In the genomic region with DNA sequence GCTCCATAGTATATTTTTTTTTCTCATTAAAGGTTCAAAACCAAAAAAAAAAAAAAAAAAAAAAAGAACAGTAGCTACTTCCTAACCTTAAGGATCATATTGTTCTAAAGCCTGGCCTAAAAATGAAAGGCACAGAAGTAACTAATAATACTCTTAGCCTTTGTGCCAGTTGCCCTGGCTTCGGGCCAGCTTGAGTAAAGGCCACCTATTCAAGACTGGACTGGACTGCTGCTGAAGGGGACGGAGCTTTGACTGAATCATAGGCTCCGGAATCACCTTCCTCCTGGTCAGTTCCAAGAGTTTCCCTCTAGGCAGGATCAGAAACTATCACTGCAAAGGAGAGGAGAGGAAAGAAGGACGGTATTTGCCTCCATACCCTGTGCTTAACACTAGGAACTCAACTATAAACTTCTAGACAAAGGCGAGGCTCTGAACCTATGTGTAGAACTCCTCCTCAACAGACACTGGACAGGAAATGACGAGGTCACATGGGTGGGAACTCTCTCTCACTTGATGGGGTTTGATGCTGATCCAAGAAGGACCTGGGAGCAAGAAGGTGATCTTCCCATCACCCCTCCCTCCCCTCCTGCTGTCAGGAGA, we compare ENCODE assay signal across 15 mouse cellular contexts. TPM values are rescaled to one million over a fixed set of nuclear protein-coding genes. Genes with fewer than 3 reads are reported as not detected.
A peak's percentile ranks its signal among the peaks of the same experiment; 100 is the strongest.
DNase-seq lines count a peak whose midpoint lies in the region; ATAC-seq and TF ChIP-seq lines count a peak whose summit lies in the region.
"Had no signal": no experiment of that assay in that cellular context is flagged by ENCODE, and none has a peak within 500 bp of the region (broad histone marks: within the 10 kb centered on the region; RNA-seq: fewer than 3 reads in every experiment).

No protein-coding gene starts in this region.

- WGBS in hindbrain, embryonic 13.5 days = 77% methylated on average over 6 of the region's 6 CpGs

- H3K36me3 ChIP-seq in hindbrain, embryonic 13.5 days = no peaks in the 10 kb centered on the region
- H3K36me3 ChIP-seq: embryonic facial prominence, embryonic 13.5 days; liver, embryonic 12.5 days had no signal

- H3K4me3 ChIP-seq in gastrocnemius, adult 2 months = peak overlapping the region; percentile 28; the same call in 1 of the 2 replicates
- no peak overlapping the region for H3K4me3 ChIP-seq in hindbrain, embryonic 13.5 days
- H3K4me3 ChIP-seq: embryonic facial prominence, embryonic 13.5 days; liver, embryonic 12.5 days; megakaryocyte, embryonic 14.5 days had no signal

- no peaks in the 10 kb centered on the region for H3K27me3 ChIP-seq in hindbrain, embryonic 13.5 days
- H3K27me3 ChIP-seq: embryonic facial prominence, embryonic 13.5 days had no signal

- no peak for TF ChIP-seq CTCF in gastrocnemius, adult 2 months (IDR thresholded peaks at IDR 0.05)

- no peak for ATAC-seq in hindbrain, embryonic 13.5 days (ENCODE audit: low FRiP score)
- no peak for ATAC-seq in cerebellum, adult (ENCODE audit: insufficient number of reproducible peaks, low FRiP score, low TSS enrichment)
- ATAC-seq: liver, embryonic 12.5 days had no signal

- H3K9ac ChIP-seq in hindbrain, embryonic 13.5 days = no peak overlapping the region
- H3K9ac ChIP-seq: embryonic facial prominence, embryonic 13.5 days; liver, embryonic 12.5 days had no signal

- peak; percentile 66 for DNase-seq in gastrocnemius, adult 2 months
- no peak for DNase-seq in gastrocnemius, postnatal 25 days
- DNase-seq in urinary bladder, postnatal 25 days (ENCODE audit: low spot score) = peak; percentile 31
- no peak for DNase-seq in urinary bladder, adult 2 months (ENCODE audit: low spot score)
- DNase-seq in heart, postnatal 10 days = peak; percentile 77
- no peak for DNase-seq in thymus, postnatal 25 days
- DNase-seq: cerebellum, adult 11-12 months had no signal

- H3K27ac ChIP-seq in gastrocnemius, adult 2 months = peak overlapping the region; percentile 76
- no peak overlapping the region for H3K27ac ChIP-seq in hindbrain, embryonic 13.5 days
- H3K27ac ChIP-seq: embryonic facial prominence, embryonic 13.5 days; liver, embryonic 12.5 days had no signal

- H3K9me3 ChIP-seq in hindbrain, embryonic 13.5 days = no peaks in the 10 kb centered on the region
- H3K9me3 ChIP-seq: embryonic facial prominence, embryonic 13.5 days; liver, embryonic 12.5 days had no signal

- intact Hi-C loops in gastrocnemius, adult 2 months (cut with DNase I) = no loop called here
- intact Hi-C loops in heart, postnatal 10 days (cut with DNase I) = no loop called here

- H3K4me2 ChIP-seq in hindbrain, embryonic 13.5 days = no peak overlapping the region
- H3K4me2 ChIP-seq: embryonic facial prominence, embryonic 13.5 days; liver, embryonic 12.5 days had no signal

- peaks cover 4% of the 10 kb centered on the region; the same call in 1 of the 2 replicates for H3K4me1 ChIP-seq in hindbrain, embryonic 13.5 days (replicated peaks)
- H3K4me1 ChIP-seq: embryonic facial prominence, embryonic 13.5 days; liver, embryonic 12.5 days had no signal

RNA-seq across cellular contexts. Expression of gene Rbp7, which starts 3.2 kb away (rescaled TPM):
- 10 to 100 TPM in 1 of 2 experiments, 1 to 10 TPM in 1; 7.9 to 21.0 TPM for total RNA-seq in gastrocnemius, adult 2 months (2021)
- total RNA-seq in gastrocnemius, postnatal 25 days (2021) = 10 to 100 TPM; 17.5 to 23.0 TPM
- 1.5 and 1.9 TPM in 2 replicates for polyA plus RNA-seq in urinary bladder, adult 2 months (2012; rRNA removed)
- 10 to 100 TPM; 35.2 to 76.0 TPM for total RNA-seq in heart, postnatal 10 days (2021)
- polyA plus RNA-seq in hindbrain, embryonic 13.5 days (2015; fragmentation: Nextera tagmentation; extraction: Ambion mirVana) = not detected in 2 replicates
- total RNA-seq: layer of hippocampus, postnatal 10 days; neutrophil, adult 5-6 weeks had no signal
- polyA plus RNA-seq: embryonic facial prominence, embryonic 13.5 days; hindbrain, embryonic 11.5 days; liver, embryonic 12.5 days had no signal

RNA-seq across cellular contexts. Expression of gene Tmem274, which starts 19.2 kb away (rescaled TPM):
- not detected for total RNA-seq in gastrocnemius, adult 2 months (2021)
- total RNA-seq in gastrocnemius, postnatal 25 days (2021) = not detected
- not detected in 2 replicates for polyA plus RNA-seq in urinary bladder, adult 2 months (2012; rRNA removed)
- not detected for total RNA-seq in heart, postnatal 10 days (2021)
- 0.69 TPM in 1 of 2 replicates, not detected in the other for polyA plus RNA-seq in hindbrain, embryonic 13.5 days (2015; fragmentation: Nextera tagmentation; extraction: Ambion mirVana)
- total RNA-seq: layer of hippocampus, postnatal 10 days; neutrophil, adult 5-6 weeks had no signal
- polyA plus RNA-seq: hindbrain, embryonic 11.5 days had no signal

RNA-seq across cellular contexts. Expression of gene Nmnat1, which starts 27.1 kb away (rescaled TPM):
- 10 to 100 TPM; 30.0 to 32.7 TPM for total RNA-seq in gastrocnemius, adult 2 months (2021)
- total RNA-seq in gastrocnemius, postnatal 25 days (2021) = 10 to 100 TPM; 22.8 to 23.4 TPM
- polyA plus RNA-seq in urinary bladder, adult 2 months (2012; rRNA removed) = 11.6 and 11.8 TPM in 2 replicates
- total RNA-seq in heart, postnatal 10 days (2021) = 10 to 100 TPM; 20.0 to 20.5 TPM
- polyA plus RNA-seq in hindbrain, embryonic 13.5 days (2015; fragmentation: Nextera tagmentation; extraction: Ambion mirVana) = 9.2 and 10.3 TPM in 2 replicates

RNA-seq across cellular contexts. Expression of gene Lzic, which starts 27.1 kb away (rescaled TPM):
- 10 to 100 TPM; 13.1 to 16.1 TPM for total RNA-seq in gastrocnemius, adult 2 months (2021)
- 10 to 100 TPM; 12.5 to 13.0 TPM for total RNA-seq in gastrocnemius, postnatal 25 days (2021)
- 16.8 and 19.0 TPM in 2 replicates for polyA plus RNA-seq in urinary bladder, adult 2 months (2012; rRNA removed)
- 10 to 100 TPM; 54.9 to 59.9 TPM for total RNA-seq in heart, postnatal 10 days (2021)
- polyA plus RNA-seq in hindbrain, embryonic 13.5 days (2015; fragmentation: Nextera tagmentation; extraction: Ambion mirVana) = 42.4 and 45.1 TPM in 2 replicates

RNA-seq across cellular contexts. Expression of gene Ube4b, which starts 31.4 kb away (rescaled TPM):
- total RNA-seq in gastrocnemius, adult 2 months (2021) = 10 to 100 TPM; 31.1 to 35.9 TPM
- 10 to 100 TPM; 32.2 to 36.3 TPM for total RNA-seq in gastrocnemius, postnatal 25 days (2021)
- 38.3 and 54.1 TPM in 2 replicates for polyA plus RNA-seq in urinary bladder, adult 2 months (2012; rRNA removed)
- total RNA-seq in heart, postnatal 10 days (2021) = 10 to 100 TPM; 53.6 to 60.2 TPM
- polyA plus RNA-seq in hindbrain, embryonic 13.5 days (2015; fragmentation: Nextera tagmentation; extraction: Ambion mirVana) = 56.5 and 59.5 TPM in 2 replicates

Comparison
In these comparisons a context has a peak if more than half of its experiments do, and no peak if none do; other contexts are left out.
1. DNase-seq: peak in gastrocnemius, adult 2 months (single experiment), urinary bladder, postnatal 25 days (single experiment) and heart, postnatal 10 days (2 of 2); none in gastrocnemius, postnatal 25 days (single experiment), urinary bladder, adult 2 months (single experiment) and thymus, postnatal 25 days (single experiment).